Mouse (Mus musculus) ES-CJ7 (cell line): ENCODE data around the gene Gdf3.
"Not testable (repeated sequence)": the region's sequence is repeated elsewhere in the genome, so short reads cannot be mapped to it uniquely, and the experiment has no call there.

Experiments
- DNase-seq: peaks from one replicate; pipeline ENCODE4 v3.0.0; 2011; ENCODE audit warnings: low read depth, low spot score

The Gdf3 gene

GRCm38 (mm10) chr6:122605483-122605882, 4.4 kb downstream of the Gdf3 start:
- DNase-seq: peak; percentile 93

- no peak for DNase-seq
Observed at GRCm38 (mm10) chr6:122604260-122604659, 5.6 kb downstream of the Gdf3 start.

GRCm38 (mm10) chr6:122602992-122603322, 6.9 kb downstream of the Gdf3 start:
- no peak for DNase-seq

GRCm38 (mm10) chr6:122602242-122602991, 7.5 kb downstream of the Gdf3 start, which contains the start of gene Apobec1:
Apobec1 (minus strand) TSS chr6:122602444.
- DNase-seq: peak; percentile 79

- no peak for DNase-seq
Observed at GRCm38 (mm10) chr6:122601615-122602014, 8.3 kb downstream of the Gdf3 start.

GRCm38 (mm10) chr6:122601031-122601430, 8.9 kb downstream of the Gdf3 start:
- DNase-seq: no peak

- DNase-seq: no peak
Observed at GRCm38 (mm10) chr6:122600066-122600646, 9.7 kb downstream of the Gdf3 start.

- no peak for DNase-seq
Observed at GRCm38 (mm10) chr6:122599054-122599737, 10.7 kb downstream of the Gdf3 start.

- DNase-seq: no peak
Observed at GRCm38 (mm10) chr6:122598436-122598835, 11.5 kb downstream of the Gdf3 start.

GRCm38 (mm10) chr6:122598014-122598413, 11.9 kb downstream of the Gdf3 start:
- DNase-seq: no peak

GRCm38 (mm10) chr6:122596608-122597007, 13.3 kb downstream of the Gdf3 start:
- no peak for DNase-seq

GRCm38 (mm10) chr6:122595637-122596036, 14.2 kb downstream of the Gdf3 start:
- DNase-seq: peak; percentile 80

GRCm38 (mm10) chr6:122592905-122593304, 17.0 kb downstream of the Gdf3 start:
- DNase-seq: peak; percentile 63

GRCm38 (mm10) chr6:122591027-122591758, 18.7 kb downstream of the Gdf3 start:
- peak; percentile 84 for DNase-seq

GRCm38 (mm10) chr6:122579086-122579485, 30.8 kb downstream of the Gdf3 start:
- DNase-seq: no peak

- no peak for DNase-seq
Observed at GRCm38 (mm10) chr6:122577030-122577429, 32.9 kb downstream of the Gdf3 start.

GRCm38 (mm10) chr6:122575037-122575436, 34.9 kb downstream of the Gdf3 start:
- not testable (repeated sequence) for DNase-seq

GRCm38 (mm10) chr6:122571617-122571959, 38.3 kb downstream of the Gdf3 start:
- no peak for DNase-seq

GRCm38 (mm10) chr6:122570695-122571616, 38.9 kb downstream of the Gdf3 start:
- DNase-seq: no peak

GRCm38 (mm10) chr6:122569762-122570161, 40.1 kb downstream of the Gdf3 start:
- no peak for DNase-seq

GRCm38 (mm10) chr6:122569113-122569512, 40.8 kb downstream of the Gdf3 start:
- no peak for DNase-seq
